Mouse (Mus musculus) forebrain, embryonic 13.5 days (tissue): ENCODE measurements around the gene Ccdc57. TPM values are rescaled to one million over a fixed set of nuclear protein-coding genes. Genes with fewer than 3 reads are reported as not detected.

Experiments used
- ATAC-seq: fragments of 200-750 bp; cut with Nextera tagmentation; 2 replicates; pipeline ENCODE4 v1.8.0; 2017
- H3K27ac ChIP-seq: fragments of 300-500 bp; sonication (generic); 2 replicates; pipeline ENCODE4 v1.5.1; 2015; ENCODE audit warnings: inconsistent platforms, mild to moderate bottlenecking, moderate library complexity
- H3K27me3 ChIP-seq: fragments of 300-500 bp; sonication (generic); 2 replicates; pipeline ENCODE4 v1.6.1; 2015; ENCODE audit warnings: mild to moderate bottlenecking, inconsistent platforms
- H3K36me3 ChIP-seq: fragments of 300-500 bp; sonication (generic); 2 replicates; pipeline ENCODE4 v1.6.1; 2015; ENCODE audit warnings: mild to moderate bottlenecking, inconsistent platforms; ENCODE audit not compliant: poor library complexity, severe bottlenecking
- H3K4me1 ChIP-seq: fragments of 300-500 bp; sonication (generic); 2 replicates; pipeline ENCODE4 v1.6.1; 2015; ENCODE audit warnings: inconsistent platforms
- H3K4me2 ChIP-seq: fragments of 300-500 bp; sonication (generic); 2 replicates; pipeline ENCODE4 v1.6.1; 2015; ENCODE audit warnings: inconsistent platforms, mild to moderate bottlenecking, moderate library complexity
- H3K4me3 ChIP-seq: fragments of 300-500 bp; sonication (generic); 2 replicates; pipeline ENCODE4 v1.5.1; 2015; ENCODE audit warnings: mild to moderate bottlenecking, inconsistent platforms
- H3K9ac ChIP-seq: fragments of 300-500 bp; sonication (generic); 2 replicates; pipeline ENCODE4 v1.6.1; 2015; ENCODE audit warnings: mild to moderate bottlenecking, inconsistent platforms
- H3K9me3 ChIP-seq: fragments of 300-500 bp; sonication (generic); replicated peaks from 2 replicates; pipeline ENCODE4 v1.6.1; 2016; ENCODE audit warnings: inconsistent platforms
- WGBS: fragments of 180-500 bp; shearing (Covaris S2); methylation state at CpG from one replicate; pipeline ENCODE4 v1.1.7; 2015; 5-methylcytosine and 5-hydroxymethylcytosine counted together
- polyA plus RNA-seq: library from polyadenylated mRNA; unstranded; fragments of >200 nt; fragmentation: Nextera tagmentation; extraction: Ambion mirVana; gene quantifications from 2 replicates; pipeline ENCODE4 v1.2.1, GENCODE M21; 2015

The Ccdc57 gene
- polyA plus RNA-seq, 1 experiment from 2014 or later, result 5.6 TPM

- 57% methylated on average over 3 of the region's 3 CpGs for WGBS
- no peaks in the 10 kb centered on the region for H3K9me3 ChIP-seq
- peaks cover 16% of the 10 kb centered on the region for H3K4me1 ChIP-seq
- no peak overlapping the region for H3K4me3 ChIP-seq
- no peak for ATAC-seq
- no peaks in the 10 kb centered on the region for H3K27me3 ChIP-seq
- H3K9ac ChIP-seq, result no peak overlapping the region
- no peaks in the 10 kb centered on the region for H3K36me3 ChIP-seq
- H3K4me2 ChIP-seq, result no peak overlapping the region
- peak overlapping the region; percentile 40; the same call in 1 of the 2 replicates for H3K27ac ChIP-seq
Observed at GRCm38 (mm10) chr11:120831659-120832440, 100.8 kb downstream of the Ccdc57 start.

- Histone ChIP-seq H3K4me3 (no peak overlapping the region), H3K4me1 (peaks cover 25% of the 10 kb centered on the region), H3K27ac (no peak overlapping the region), H3K9me3 (no peaks in the 10 kb centered on the region), H3K36me3 (no peaks in the 10 kb centered on the region), H3K9ac (no peak overlapping the region), H3K4me2 (no peak overlapping the region), H3K27me3 (no peaks in the 10 kb centered on the region)
- ATAC-seq, result no peak
- WGBS, result 91% methylated on average over 12 of the region's 12 CpGs
Observed at GRCm38 (mm10) chr11:120830686-120831085, 102.0 kb downstream of the Ccdc57 start.

- H3K27ac ChIP-seq, result no peak overlapping the region
- no peak overlapping the region for H3K4me3 ChIP-seq
- WGBS, result 88% methylated on average over 10 of the region's 10 CpGs
- H3K4me2 ChIP-seq, result no peak overlapping the region
- H3K4me1 ChIP-seq, result peaks cover 32% of the 10 kb centered on the region
- no peaks in the 10 kb centered on the region for H3K36me3 ChIP-seq
- no peaks in the 10 kb centered on the region for H3K9me3 ChIP-seq
- H3K9ac ChIP-seq, result no peak overlapping the region
- H3K27me3 ChIP-seq, result no peaks in the 10 kb centered on the region
- no peak for ATAC-seq
Observed at GRCm38 (mm10) chr11:120829757-120830532, 102.7 kb downstream of the Ccdc57 start.

- H3K9me3 ChIP-seq, result no peaks in the 10 kb centered on the region
- no peaks in the 10 kb centered on the region for H3K27me3 ChIP-seq
- no peak overlapping the region for H3K27ac ChIP-seq
- no peak for ATAC-seq
- H3K9ac ChIP-seq, result no peak overlapping the region
- no peak overlapping the region for H3K4me3 ChIP-seq
- H3K36me3 ChIP-seq, result no peaks in the 10 kb centered on the region
- peaks cover 20% of the 10 kb centered on the region for H3K4me1 ChIP-seq
- no peak overlapping the region for H3K4me2 ChIP-seq
- WGBS, result 77% methylated on average over 4 of the region's 4 CpGs
Observed at GRCm38 (mm10) chr11:120828416-120828815, 104.3 kb downstream of the Ccdc57 start.

GRCm38 (mm10) chr11:120826016-120826953, 106.4 kb downstream of the Ccdc57 start:
- peak overlapping the region; percentile 96; the same call in 1 of the 2 replicates for H3K9ac ChIP-seq
- no peak for ATAC-seq
- WGBS, result 88% methylated on average over 8 of the region's 8 CpGs

GRCm38 (mm10) chr11:120825289-120825863, 107.3 kb downstream of the Ccdc57 start:
- 49% methylated on average over 4 of the region's 4 CpGs for WGBS
- H3K27me3 ChIP-seq, result no peaks in the 10 kb centered on the region
- H3K27ac ChIP-seq, result peak overlapping the region; percentile 99
- no peak for ATAC-seq
- H3K36me3 ChIP-seq, result peaks cover 21% of the 10 kb centered on the region
- no peaks in the 10 kb centered on the region for H3K9me3 ChIP-seq
- peak overlapping the region; percentile 88 for H3K4me3 ChIP-seq
- peak overlapping the region; percentile 96 for H3K9ac ChIP-seq
- H3K4me1 ChIP-seq, result peaks cover 44% of the 10 kb centered on the region
- peak overlapping the region; percentile 94 for H3K4me2 ChIP-seq

More at GRCm38 (mm10) chr11:120826016-120826953, 106.4 kb downstream of the Ccdc57 start:
- H3K9me3 ChIP-seq, result no peaks in the 10 kb centered on the region
- H3K36me3 ChIP-seq, result peaks cover 12% of the 10 kb centered on the region
- no peak overlapping the region for H3K4me3 ChIP-seq
- no peak overlapping the region for H3K4me2 ChIP-seq
- H3K27ac ChIP-seq, result peak overlapping the region; percentile 99
- peaks cover 39% of the 10 kb centered on the region for H3K4me1 ChIP-seq
- no peaks in the 10 kb centered on the region for H3K27me3 ChIP-seq

GRCm38 (mm10) chr11:120824787-120825288, 107.8 kb downstream of the Ccdc57 start:
- Histone ChIP-seq H3K27ac (peak overlapping the region; percentile 99), H3K27me3 (no peaks in the 10 kb centered on the region), H3K9me3 (no peaks in the 10 kb centered on the region), H3K4me2 (peak overlapping the region; percentile 94), H3K4me1 (peaks cover 44% of the 10 kb centered on the region), H3K4me3 (peak overlapping the region; percentile 88), H3K9ac (peak overlapping the region; percentile 96), H3K36me3 (peaks cover 26% of the 10 kb centered on the region)
- 0% methylated on average over 21 of the region's 21 CpGs for WGBS
- ATAC-seq, result peak; percentile 63

GRCm38 (mm10) chr11:120823956-120824786, 108.5 kb downstream of the Ccdc57 start, which contains the start of gene Fasn:
TSS of gene Fasn (minus strand) at chr11:120824547.
- Histone ChIP-seq H3K27me3 (no peaks in the 10 kb centered on the region), H3K4me2 (peak within 1 kb of the TSS; percentile 94), H3K9me3 (no peaks in the 10 kb centered on the region), H3K36me3 (peaks cover 33% of the 10 kb centered on the region), H3K9ac (peak within 1 kb of the TSS; percentile 96), H3K27ac (peak within 1 kb of the TSS; percentile 99), H3K4me1 (peaks cover 44% of the 10 kb centered on the region), H3K4me3 (peak within 1 kb of the TSS; percentile 88)
- peak; percentile 91 for ATAC-seq
- whole genome bisulfite sequencing, result under 1% methylated on average over 100 of the region's 109 CpGs

- peak overlapping the region; percentile 96 for H3K9ac ChIP-seq
- peak; percentile 62 for ATAC-seq
Observed at GRCm38 (mm10) chr11:120823551-120823947, 109.1 kb downstream of the Ccdc57 start.

GRCm38 (mm10) chr11:120822831-120823550, 109.7 kb downstream of the Ccdc57 start:
- 1% methylated on average over 14 of the region's 14 CpGs for WGBS
- Histone ChIP-seq H3K36me3 (peaks cover 45% of the 10 kb centered on the region), H3K9me3 (no peaks in the 10 kb centered on the region), H3K9ac (peak overlapping the region; percentile 96), H3K4me3 (peak overlapping the region; percentile 88), H3K4me2 (peak overlapping the region; percentile 94), H3K27ac (peak overlapping the region; percentile 99), H3K4me1 (peaks cover 44% of the 10 kb centered on the region), H3K27me3 (no peaks in the 10 kb centered on the region)
- ATAC-seq, result no peak

More at GRCm38 (mm10) chr11:120823551-120823947, 109.1 kb downstream of the Ccdc57 start:
- no peaks in the 10 kb centered on the region for H3K27me3 ChIP-seq
- H3K4me3 ChIP-seq, result peak overlapping the region; percentile 88
- H3K4me2 ChIP-seq, result peak overlapping the region; percentile 94
- WGBS, result under 1% methylated on average over 39 of the region's 40 CpGs
- H3K4me1 ChIP-seq, result peaks cover 44% of the 10 kb centered on the region
- H3K27ac ChIP-seq, result peak overlapping the region; percentile 99
- H3K9me3 ChIP-seq, result no peaks in the 10 kb centered on the region
- peaks cover 39% of the 10 kb centered on the region for H3K36me3 ChIP-seq
